Mouse (Mus musculus) heart, embryonic 16.5 days (tissue): ENCODE measurements around the gene Ddx42. TPM values are rescaled to one million over a fixed set of nuclear protein-coding genes. Genes with fewer than 3 reads are reported as not detected.
A peak's percentile ranks its signal among the peaks of the same experiment; 100 is the strongest.

ENCODE experiments used
- ATAC-seq: fragments of 200-750 bp; cut with Nextera tagmentation; replicated peaks from 2 replicates; pipeline ENCODE4 v1.8.0; 2017; ENCODE audit warnings: moderate number of reproducible peaks; ENCODE audit not compliant: insufficient read depth, low FRiP score; ENCODE audit errors: extremely low read depth
- H3K27ac ChIP-seq: fragments of 300-500 bp; sonication (generic); 2 replicates; pipeline ENCODE4 v1.5.1; 2014; ENCODE audit warnings: mild to moderate bottlenecking, low read length, control low read depth, moderate library complexity
- H3K27me3 ChIP-seq: fragments of 300-500 bp; sonication (generic); 2 replicates; pipeline ENCODE4 v1.6.1; 2014; ENCODE audit warnings: low read length, mixed read lengths; ENCODE audit not compliant: control insufficient read depth, insufficient read depth
- H3K36me3 ChIP-seq: fragments of 300-500 bp; sonication (generic); 2 replicates; pipeline ENCODE4 v1.6.1; 2014; ENCODE audit not compliant: control insufficient read depth, insufficient read depth
- H3K4me1 ChIP-seq: fragments of 300-500 bp; sonication (generic); 2 replicates; pipeline ENCODE4 v1.6.1; 2014; ENCODE audit warnings: low read length, mixed read lengths; ENCODE audit not compliant: control insufficient read depth, insufficient read depth
- H3K4me2 ChIP-seq: fragments of 300-500 bp; sonication (generic); 2 replicates; pipeline ENCODE4 v1.6.1; 2014; ENCODE audit warnings: low read depth, mild to moderate bottlenecking, control low read depth, low read length
- H3K4me3 ChIP-seq: fragments of 300-500 bp; sonication (generic); 2 replicates; pipeline ENCODE4 v1.5.1; 2014; ENCODE audit warnings: mild to moderate bottlenecking, control low read depth, low read length
- H3K9ac ChIP-seq: fragments of 300-500 bp; sonication (generic); 2 replicates; pipeline ENCODE4 v1.6.1; 2014; ENCODE audit warnings: low read length, control low read depth
- H3K9me3 ChIP-seq: fragments of 300-500 bp; sonication (generic); replicated peaks from 2 replicates; pipeline ENCODE4 v1.6.1; 2016; ENCODE audit warnings: low read length; ENCODE audit not compliant: control insufficient read depth
- WGBS: fragments of 180-500 bp; shearing (Covaris S2); extraction: QIAGEN DNeasy Blood & Tissue Kit; methylation state at CpG from one replicate; pipeline ENCODE4 v1.1.7; 2014; 5-methylcytosine and 5-hydroxymethylcytosine counted together
- polyA plus RNA-seq: library from polyadenylated mRNA; unstranded; fragments of >200 nt; fragmentation: Nextera tagmentation; extraction: Ambion mirVana; gene quantifications from 2 replicates; pipeline ENCODE4 v1.2.1, GENCODE M21; 2015

Ddx42 gene
- polyA plus RNA-seq, 1 experiment from 2014 or later = 46.5 TPM

GRCm38 (mm10) chr11:106276454-106276853 lies 59.7 kb downstream of the Ddx42 start, which contains the start of gene Tcam1:
Gene Tcam1, plus strand, starts transcription at chr11:106276672.
- no peak for ATAC-seq
- Histone ChIP-seq H3K27me3 (no peaks in the 10 kb centered on the region), H3K9ac (peak within 1 kb of the TSS; percentile 40; the same call in 1 of the 2 replicates), H3K4me1 (peaks cover 12% of the 10 kb centered on the region), H3K9me3 (no peaks in the 10 kb centered on the region), H3K4me2 (peak within 1 kb of the TSS; percentile 62), H3K36me3 (no peaks in the 10 kb centered on the region), H3K4me3 (peak within 1 kb of the TSS; percentile 20), H3K27ac (no peak within 1 kb of the TSS)
- WGBS = 5% methylated on average over 25 of the region's 25 CpGs

GRCm38 (mm10) chr11:106282452-106282851 lies 65.7 kb downstream of the Ddx42 start:
- Histone ChIP-seq H3K4me2 (no peak overlapping the region), H3K27ac (no peak overlapping the region), H3K27me3 (no peaks in the 10 kb centered on the region), H3K9me3 (no peaks in the 10 kb centered on the region), H3K36me3 (no peaks in the 10 kb centered on the region), H3K4me1 (no peaks in the 10 kb centered on the region), H3K4me3 (no peak overlapping the region), H3K9ac (no peak overlapping the region)
- 71% methylated on average over 6 of the region's 6 CpGs for WGBS
- no peak for ATAC-seq

GRCm38 (mm10) chr11:106283371-106283770 lies 66.6 kb downstream of the Ddx42 start:
- H3K36me3 ChIP-seq = no peaks in the 10 kb centered on the region
- no peak overlapping the region for H3K9ac ChIP-seq
- H3K27ac ChIP-seq = no peak overlapping the region
- no peak for ATAC-seq
- H3K4me2 ChIP-seq = no peak overlapping the region
- H3K27me3 ChIP-seq = no peaks in the 10 kb centered on the region
- 78% methylated on average over 4 of the region's 4 CpGs for WGBS
- H3K4me1 ChIP-seq = no peaks in the 10 kb centered on the region
- H3K4me3 ChIP-seq = no peak overlapping the region
- H3K9me3 ChIP-seq = no peaks in the 10 kb centered on the region

- 58% methylated on average over 8 of the region's 8 CpGs for WGBS
- no peaks in the 10 kb centered on the region for H3K36me3 ChIP-seq
- no peaks in the 10 kb centered on the region for H3K9me3 ChIP-seq
- no peak overlapping the region for H3K4me3 ChIP-seq
- H3K27me3 ChIP-seq = no peaks in the 10 kb centered on the region
- no peak overlapping the region for H3K27ac ChIP-seq
- H3K4me1 ChIP-seq = peaks cover under 1% of the 10 kb centered on the region; the same call in 1 of the 2 replicates
- no peak for ATAC-seq
- no peak overlapping the region for H3K4me2 ChIP-seq
- no peak overlapping the region for H3K9ac ChIP-seq
Observed at GRCm38 (mm10) chr11:106284126-106284525, 67.4 kb downstream of the Ddx42 start.

- Histone ChIP-seq H3K27me3 (no peaks in the 10 kb centered on the region), H3K4me3 (no peak overlapping the region), H3K36me3 (no peaks in the 10 kb centered on the region), H3K9me3 (no peaks in the 10 kb centered on the region), H3K9ac (no peak overlapping the region), H3K27ac (no peak overlapping the region), H3K4me1 (peaks cover 5% of the 10 kb centered on the region; the same call in 1 of the 2 replicates), H3K4me2 (no peak overlapping the region)
- ATAC-seq = no peak
- WGBS = 73% methylated on average over 7 of the region's 7 CpGs
Observed at GRCm38 (mm10) chr11:106286206-106286605, 69.5 kb downstream of the Ddx42 start.

GRCm38 (mm10) chr11:106286987-106287386 lies 70.3 kb downstream of the Ddx42 start:
- 67% methylated on average over 11 of the region's 11 CpGs for WGBS
- H3K4me3 ChIP-seq = no peak overlapping the region
- peaks cover 5% of the 10 kb centered on the region; the same call in 1 of the 2 replicates for H3K4me1 ChIP-seq
- H3K4me2 ChIP-seq = no peak overlapping the region
- H3K36me3 ChIP-seq = no peaks in the 10 kb centered on the region
- no peak for ATAC-seq
- no peak overlapping the region for H3K27ac ChIP-seq
- H3K9me3 ChIP-seq = no peaks in the 10 kb centered on the region
- H3K9ac ChIP-seq = no peak overlapping the region
- H3K27me3 ChIP-seq = no peaks in the 10 kb centered on the region

- peak; percentile 75 for ATAC-seq
- Histone ChIP-seq H3K4me2 (no peak overlapping the region), H3K9ac (no peak overlapping the region), H3K9me3 (no peaks in the 10 kb centered on the region), H3K4me1 (peaks cover 5% of the 10 kb centered on the region; the same call in 1 of the 2 replicates), H3K27me3 (no peaks in the 10 kb centered on the region), H3K4me3 (no peak overlapping the region), H3K27ac (no peak overlapping the region), H3K36me3 (no peaks in the 10 kb centered on the region)
- WGBS = 30% methylated on average over 8 of the region's 8 CpGs
Observed at GRCm38 (mm10) chr11:106289369-106289768, 72.6 kb downstream of the Ddx42 start.

- no peak overlapping the region for H3K9ac ChIP-seq
- peaks cover 5% of the 10 kb centered on the region; the same call in 1 of the 2 replicates for H3K4me1 ChIP-seq
- H3K36me3 ChIP-seq = no peaks in the 10 kb centered on the region
- no peaks in the 10 kb centered on the region for H3K9me3 ChIP-seq
- no peak overlapping the region for H3K4me2 ChIP-seq
- ATAC-seq = no peak
- no peak overlapping the region for H3K4me3 ChIP-seq
- H3K27ac ChIP-seq = no peak overlapping the region
- WGBS = 90% methylated on average over 5 of the region's 5 CpGs
- no peaks in the 10 kb centered on the region for H3K27me3 ChIP-seq
Observed at GRCm38 (mm10) chr11:106290376-106290775, 73.7 kb downstream of the Ddx42 start.

- ATAC-seq = no peak
- H3K36me3 ChIP-seq = no peaks in the 10 kb centered on the region
- H3K9ac ChIP-seq = no peak overlapping the region
- H3K27me3 ChIP-seq = no peaks in the 10 kb centered on the region
- no peak overlapping the region for H3K4me2 ChIP-seq
- no peak overlapping the region for H3K27ac ChIP-seq
- WGBS = 88% methylated on average over 2 of the region's 2 CpGs
- no peak overlapping the region for H3K4me3 ChIP-seq
- H3K4me1 ChIP-seq = peaks cover 5% of the 10 kb centered on the region; the same call in 1 of the 2 replicates
- no peaks in the 10 kb centered on the region for H3K9me3 ChIP-seq
Observed at GRCm38 (mm10) chr11:106291861-106292260, 75.1 kb downstream of the Ddx42 start.
